Mouse (Mus musculus) ovary, postnatal 10 days (tissue): ENCODE data around the gene Fam72a.
A peak's percentile ranks its signal among the peaks of the same experiment; 100 is the strongest.

Experiments
- DNase-seq: peaks from one replicate; pipeline ENCODE4 v3.0.0; 2022; ENCODE audit warnings: low spot score

The Fam72a gene

DNA sequence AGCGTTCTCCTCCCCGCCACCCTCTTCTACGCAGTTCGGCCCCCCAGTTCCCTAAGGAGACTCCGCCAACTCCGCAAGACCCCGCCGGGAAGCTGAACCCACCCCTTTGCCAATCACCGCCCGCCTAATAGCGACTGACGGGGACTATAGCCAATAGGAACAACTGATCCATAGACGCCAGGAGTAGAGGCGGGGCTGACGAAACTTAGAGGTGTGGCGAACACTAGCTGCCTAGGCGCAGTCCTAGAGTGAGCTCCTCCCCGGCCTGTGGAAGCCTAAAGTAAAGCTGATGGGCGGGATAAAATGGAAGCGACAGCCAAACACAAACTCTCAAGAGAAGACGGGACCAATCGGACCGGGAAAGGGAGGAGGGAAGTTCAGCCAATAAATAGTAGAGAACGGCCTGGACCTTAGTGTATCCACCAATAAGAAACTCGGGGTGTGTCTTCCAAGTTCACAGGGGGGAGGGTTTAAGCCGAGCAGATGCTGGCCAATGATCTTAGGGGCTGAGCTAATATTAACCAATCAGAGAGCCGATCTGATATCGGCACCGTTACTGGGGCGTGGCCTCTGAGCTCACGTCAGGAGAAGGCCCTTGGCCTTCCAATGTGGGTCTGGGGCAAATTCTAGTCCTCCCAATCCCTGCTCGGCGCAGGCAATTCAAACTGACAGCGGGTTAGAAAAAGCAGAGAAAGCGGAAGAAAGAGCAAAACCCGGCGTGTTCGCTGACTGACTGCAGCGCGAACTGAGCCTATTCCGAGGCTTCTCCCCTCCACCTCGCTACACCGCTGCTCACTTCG, at the start of gene Fam72a, which contains the start of gene Srgap2:
Fam72a (plus strand) TSS at position 623 of the 800 bp plus-strand sequence.
Srgap2 (minus strand) TSS at position 72 of the 800 bp plus-strand sequence.
- peak; percentile 95 for DNase-seq

DNA sequence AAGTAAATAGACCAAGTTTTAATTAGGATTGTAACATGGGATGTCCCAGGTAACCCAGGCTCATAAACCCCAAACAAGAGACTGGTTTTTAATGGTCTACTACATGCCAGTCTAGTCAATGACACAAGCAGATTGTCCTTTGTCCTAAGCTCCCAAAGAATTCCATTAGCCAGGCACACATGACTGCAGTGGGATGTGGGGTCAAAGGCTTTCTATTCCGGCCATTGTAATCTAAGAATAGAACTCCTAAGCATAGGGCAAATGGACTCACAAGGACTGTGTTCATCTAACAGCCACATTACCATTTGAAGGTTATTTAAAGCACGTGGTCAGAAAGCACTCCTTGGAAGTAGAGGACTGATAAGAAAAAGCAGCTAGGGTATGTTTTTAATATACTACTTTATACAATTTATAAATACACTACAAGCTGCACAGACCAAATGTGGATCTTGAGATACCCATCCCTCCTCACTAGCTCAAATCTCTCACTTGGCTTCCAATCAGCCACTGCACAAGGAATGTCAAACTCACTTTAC, 48.9 kb upstream of the Fam72a start:
- DNase-seq: no peak

DNA sequence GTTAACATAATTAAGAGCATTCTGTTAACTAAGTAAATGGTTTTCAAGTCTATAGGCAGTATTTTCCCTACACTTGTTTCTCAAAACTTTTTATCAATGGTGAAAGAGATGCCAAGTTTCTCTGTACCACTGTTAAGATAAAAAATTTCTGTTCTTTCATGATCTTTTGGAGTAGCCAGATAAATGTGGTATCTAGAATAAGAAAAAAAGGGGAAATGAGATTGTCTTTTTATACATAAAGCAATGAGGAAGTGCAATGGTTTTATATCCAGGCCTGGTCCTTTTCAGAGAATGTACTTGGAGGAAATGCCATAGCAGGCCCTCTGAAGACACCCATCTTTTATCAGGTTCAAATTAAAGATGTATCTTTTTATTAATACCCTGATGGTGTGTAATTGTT, 46.3 kb upstream of the Fam72a start:
- no peak for DNase-seq

DNA sequence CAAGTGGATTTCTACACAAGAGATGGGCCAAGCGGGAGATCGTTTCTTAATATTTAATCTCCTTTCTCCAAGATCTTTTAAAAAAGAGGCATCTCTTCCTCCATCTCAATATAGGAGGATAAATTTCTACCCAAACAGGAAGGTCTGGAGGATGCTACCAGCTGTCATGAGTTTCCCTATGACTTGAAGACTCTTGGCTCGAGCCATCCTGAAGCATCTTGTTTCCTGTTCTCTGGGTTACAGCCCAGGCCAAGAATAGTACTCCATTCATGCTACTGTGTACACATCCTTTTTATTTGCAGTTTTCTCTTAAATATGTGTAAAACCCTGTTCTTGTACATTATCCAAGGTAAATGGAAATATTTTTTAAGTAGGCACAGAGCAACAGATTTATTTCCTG, 45.5 kb upstream of the Fam72a start:
- no peak for DNase-seq

DNA sequence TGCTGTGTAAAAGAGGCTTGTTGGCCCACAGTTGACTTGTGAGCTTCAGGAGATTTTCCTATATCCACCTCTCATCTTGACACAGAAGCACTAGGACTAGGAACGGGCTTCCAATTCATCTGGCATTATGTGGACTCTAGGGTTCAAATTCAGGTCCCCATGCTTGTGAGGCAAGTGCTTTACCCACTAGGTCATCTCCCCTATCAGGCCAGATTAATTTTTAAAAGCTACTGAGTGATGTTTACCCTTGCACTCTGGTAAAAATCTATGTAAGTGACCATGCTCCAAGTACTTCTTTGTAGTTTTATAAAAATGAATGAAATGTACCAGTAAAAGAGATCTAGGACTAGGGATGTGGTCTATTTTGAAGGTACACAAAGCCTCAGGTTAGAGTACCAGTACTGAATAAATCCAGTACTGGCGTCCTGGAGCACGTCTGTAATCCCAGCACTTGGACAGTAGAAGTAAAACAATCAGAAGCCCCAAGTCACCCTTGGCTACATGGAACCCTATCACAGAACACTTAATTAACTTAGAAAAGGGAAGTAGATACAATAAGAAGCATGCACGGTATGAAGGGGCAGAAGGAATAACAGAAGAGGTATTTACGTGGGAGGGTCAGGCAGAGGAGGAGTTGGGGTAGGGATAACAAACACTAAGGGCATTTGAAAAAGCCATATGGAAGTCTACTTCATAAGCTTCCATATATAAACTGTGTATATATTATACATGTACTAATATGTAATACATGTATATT, 41.4 kb upstream of the Fam72a start:
- DNase-seq: no peak

DNA sequence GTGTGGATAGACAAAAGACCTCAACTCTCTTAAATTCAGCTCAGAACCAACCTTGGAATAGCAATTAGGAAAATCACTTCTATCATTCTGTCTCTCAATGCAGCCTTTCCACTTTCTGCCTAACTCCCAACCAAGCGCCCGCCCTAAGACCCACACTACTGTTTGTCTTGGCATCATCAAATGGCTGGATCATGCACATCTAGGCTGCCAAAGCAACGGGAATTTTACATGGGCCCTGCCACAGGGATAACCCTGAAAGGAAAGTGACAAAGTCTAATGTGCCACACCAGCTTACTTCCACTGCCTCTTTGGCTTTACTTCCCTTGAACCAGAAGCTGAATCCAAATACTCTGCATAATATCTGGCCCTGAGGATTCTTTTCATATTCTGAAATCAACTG, 38.4 kb upstream of the Fam72a start:
- no peak for DNase-seq

DNA sequence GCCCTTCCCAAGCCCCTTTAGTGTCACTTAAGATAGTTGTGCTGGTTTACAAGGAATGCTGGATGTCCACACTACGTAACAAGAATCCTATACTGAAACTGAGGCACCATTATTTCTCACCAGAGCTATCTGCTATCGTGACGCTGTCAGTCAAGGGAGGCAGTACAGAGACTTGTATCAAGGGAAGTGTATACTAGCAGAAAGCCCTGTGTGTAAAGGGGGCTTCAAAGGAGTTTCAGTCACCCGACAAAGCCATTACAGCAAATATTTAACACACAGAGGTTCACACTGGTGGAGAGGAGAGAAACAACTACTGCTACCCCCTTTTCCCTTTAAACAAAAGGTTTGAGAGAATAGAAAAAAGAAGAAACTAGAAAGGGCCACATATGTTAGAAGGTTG, 36.1 kb upstream of the Fam72a start:
- no peak for DNase-seq

DNA sequence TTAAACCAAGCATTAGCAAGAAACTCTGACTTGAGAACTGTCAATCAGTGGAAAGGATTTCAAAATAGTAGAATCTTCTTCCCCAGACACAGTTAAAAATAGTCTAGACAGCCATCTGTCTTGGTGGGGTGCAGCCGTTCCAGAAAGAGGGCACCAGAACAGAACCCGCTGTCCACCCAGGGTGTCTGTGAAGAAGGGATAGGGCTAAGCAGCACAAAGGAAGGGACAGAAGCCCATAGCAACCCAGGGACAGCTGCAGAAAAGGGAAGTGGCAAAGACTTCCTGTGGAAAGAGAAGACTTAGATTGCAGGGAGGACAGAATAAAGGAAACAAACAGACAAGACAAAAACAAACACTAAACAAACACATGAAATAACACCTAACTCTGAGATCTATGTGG, 35.3 kb upstream of the Fam72a start:
- DNase-seq: no peak

DNA sequence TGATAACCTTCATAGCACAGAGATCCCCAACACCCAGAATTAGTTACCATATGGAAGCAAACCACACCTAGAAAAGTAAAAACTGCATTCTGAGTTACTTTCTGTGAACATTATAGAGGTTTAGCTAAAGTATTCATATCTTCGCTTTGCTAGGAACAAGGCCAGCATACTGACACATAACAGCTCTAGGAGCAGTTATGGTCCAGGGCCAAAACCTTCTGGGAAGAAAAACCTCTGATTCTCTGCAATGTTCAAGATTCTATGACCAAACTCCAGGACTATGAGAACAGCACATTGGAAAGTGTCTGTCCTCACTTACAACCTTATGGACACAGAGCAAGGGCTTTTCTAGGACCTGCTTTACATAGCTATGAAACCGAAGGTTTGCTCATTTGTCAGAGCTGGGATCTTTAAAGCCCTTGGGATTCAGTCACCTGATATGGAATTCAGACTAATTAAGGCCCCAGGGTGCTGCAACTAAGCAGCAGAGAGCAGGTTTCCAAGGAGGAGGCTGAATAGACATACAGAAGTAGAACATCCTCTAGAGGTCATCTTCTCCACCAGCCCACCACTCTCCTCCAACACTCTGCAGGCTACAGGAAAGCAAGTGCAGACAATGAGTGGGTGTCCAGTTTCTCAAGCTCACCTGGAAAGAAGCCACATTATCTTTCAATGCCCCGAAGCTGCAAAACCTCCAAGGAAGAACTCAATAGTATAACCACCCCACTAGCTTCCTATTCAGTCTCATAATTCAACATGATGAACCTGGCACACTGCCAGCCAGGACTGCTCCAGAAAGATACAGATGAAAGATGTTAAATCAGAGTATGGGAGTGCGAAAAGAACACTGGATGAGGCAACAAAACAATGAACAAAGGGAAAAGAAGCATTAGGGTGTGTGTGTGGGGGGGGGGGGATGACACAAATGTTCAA, 33.5 kb upstream of the Fam72a start:
- no peak for DNase-seq

DNA sequence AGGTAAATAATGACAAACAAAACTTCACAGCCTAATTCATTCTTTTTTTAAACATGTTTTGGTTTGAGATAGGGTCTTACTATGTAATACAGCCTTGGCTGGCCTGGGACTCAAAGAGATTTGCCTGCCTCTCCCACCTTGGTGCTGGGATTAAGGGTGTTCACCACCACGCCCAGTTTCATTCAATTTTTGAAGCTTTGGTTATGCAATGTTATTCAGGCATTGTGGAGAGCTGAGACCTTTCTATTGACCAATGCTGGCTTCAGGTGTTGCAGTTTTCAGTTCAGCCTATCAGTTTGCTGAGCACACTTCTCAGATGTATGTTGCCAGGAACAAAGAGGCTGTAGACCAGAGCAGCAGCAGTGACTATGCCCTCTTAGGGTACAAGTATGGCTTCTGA, 29.5 kb upstream of the Fam72a start:
- no peak for DNase-seq

DNA sequence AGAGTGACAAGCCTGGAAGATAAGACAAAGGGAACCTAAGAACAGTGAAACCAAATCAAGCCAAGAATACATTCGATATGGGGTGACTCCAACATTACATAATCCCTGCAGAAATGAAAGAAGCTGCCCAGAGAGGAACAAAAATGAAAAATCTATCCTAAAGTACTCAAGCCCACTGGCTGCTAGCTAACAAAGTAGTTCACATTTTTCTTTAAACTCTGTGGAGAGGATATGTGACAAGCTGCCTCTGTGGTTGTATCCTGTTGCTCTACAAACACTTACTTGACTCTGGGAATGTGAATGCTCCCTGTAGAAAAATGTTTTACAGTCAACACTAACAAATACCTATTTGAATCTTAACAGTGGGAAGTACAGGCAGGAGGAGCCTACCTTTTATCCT, 26.0 kb upstream of the Fam72a start:
- no peak for DNase-seq

DNA sequence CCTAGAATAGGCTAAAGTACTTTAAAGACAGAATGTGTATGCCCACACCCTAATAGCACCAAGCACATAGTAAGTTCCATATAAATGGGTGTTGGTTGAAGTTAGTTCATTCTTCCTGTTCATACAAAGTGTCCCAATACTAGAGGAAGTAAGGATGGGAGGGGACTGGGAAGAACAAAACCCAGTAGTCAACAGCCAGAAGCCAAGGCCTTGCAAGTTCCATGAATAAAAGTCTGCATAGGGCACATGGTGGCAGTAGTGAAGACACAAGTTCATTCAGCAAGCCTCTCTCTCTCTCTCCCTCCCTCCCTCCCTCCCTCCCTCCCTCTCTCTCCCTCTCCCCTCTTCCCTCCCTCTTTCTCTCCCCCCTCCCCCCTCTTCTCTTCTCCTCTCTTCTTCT, 16.6 kb upstream of the Fam72a start:
- DNase-seq: no peak

DNA sequence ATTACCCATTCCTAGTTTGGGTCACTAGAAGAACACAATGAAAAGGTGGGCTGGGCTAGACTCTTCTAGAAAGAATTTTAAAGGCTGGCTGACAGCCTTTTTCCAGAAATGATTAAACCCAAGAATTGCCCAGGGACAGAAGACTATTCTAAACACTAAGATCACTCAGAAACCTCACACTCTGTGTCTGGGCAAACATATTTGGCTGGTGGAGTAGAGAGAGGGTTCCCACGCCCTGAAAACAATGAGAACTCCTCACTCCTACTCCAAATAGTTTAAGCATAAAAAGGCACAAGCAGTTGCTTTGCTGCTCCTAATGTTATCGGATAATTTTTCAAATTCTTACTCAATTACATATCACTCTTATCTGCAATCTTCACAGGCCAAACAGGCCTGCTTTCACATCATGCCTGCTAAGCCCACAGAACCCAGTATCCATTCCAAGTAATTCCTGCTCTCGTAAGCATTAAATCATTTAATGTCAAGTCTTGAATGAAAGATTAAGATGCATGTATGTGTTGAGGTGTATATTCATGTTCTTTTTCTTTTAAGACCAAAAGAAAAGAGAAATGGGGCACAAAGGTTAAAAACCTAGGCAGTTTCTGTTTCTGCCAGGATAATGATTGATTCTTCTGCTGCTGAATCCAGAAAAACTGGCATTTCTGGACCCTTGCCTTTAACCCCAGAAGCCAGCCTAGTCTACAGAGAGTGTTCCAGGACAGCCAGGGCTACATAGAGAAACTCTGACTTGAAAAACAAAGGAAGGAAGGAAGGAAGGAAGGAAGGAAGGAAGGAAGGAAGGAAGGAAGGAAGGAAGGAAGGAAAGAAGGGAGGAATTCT, 15.8 kb upstream of the Fam72a start:
- no peak for DNase-seq

DNA sequence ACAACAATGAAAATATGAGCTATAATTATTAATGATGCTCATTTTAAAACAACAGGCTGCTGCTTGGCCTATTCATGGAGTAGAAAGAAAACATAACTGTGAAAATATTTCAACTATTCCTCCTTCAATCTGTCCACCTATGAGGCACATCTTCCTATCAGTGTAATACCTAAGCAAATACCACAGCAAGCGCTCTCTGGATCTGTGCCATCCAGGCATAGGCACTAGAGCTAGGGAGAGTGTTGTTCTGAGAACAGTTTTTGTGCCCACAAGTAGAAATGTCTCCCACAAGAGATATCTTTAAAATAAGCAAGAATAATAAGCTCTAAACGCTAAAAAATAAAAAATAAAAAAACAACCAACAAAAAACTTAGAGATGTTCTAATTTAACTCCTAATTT, 14.6 kb upstream of the Fam72a start:
- no peak for DNase-seq

DNA sequence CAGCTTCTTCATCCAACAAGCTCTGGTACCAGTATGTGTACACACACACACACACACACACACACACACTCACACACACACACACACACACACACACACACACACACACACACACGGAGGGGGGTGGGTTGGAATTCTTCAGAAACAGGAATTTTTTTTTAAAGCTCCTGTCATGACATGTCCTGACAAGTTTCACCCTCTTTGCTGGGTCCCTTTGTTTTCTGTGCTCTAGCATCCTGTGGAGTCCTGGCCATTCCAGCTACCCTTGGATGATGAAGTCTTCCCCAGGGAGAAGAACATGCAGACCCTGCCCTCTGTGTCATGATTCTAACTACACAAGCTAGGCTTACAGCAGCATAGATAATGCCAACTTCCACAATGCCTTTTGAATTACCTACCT, 13.5 kb upstream of the Fam72a start:
- DNase-seq: no peak

DNA sequence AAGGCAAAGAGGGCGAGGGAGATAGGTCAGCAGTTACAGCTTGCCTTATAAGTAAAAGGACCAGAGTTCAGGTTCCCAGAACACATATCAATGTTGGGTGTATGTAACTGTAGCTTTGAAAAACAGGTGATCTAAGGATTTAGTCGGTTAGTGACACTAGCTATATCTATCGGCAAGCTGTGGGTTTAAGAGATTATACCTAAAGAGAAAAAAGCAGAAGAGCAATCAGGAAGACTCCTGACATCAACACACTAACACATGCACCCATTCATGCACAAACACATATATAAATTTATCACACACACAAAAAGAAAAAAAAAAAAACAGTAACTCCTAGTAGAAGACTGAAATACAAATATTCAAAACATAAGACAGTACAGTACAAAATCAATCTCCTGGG, 11.1 kb upstream of the Fam72a start:
- DNase-seq: no peak

DNA sequence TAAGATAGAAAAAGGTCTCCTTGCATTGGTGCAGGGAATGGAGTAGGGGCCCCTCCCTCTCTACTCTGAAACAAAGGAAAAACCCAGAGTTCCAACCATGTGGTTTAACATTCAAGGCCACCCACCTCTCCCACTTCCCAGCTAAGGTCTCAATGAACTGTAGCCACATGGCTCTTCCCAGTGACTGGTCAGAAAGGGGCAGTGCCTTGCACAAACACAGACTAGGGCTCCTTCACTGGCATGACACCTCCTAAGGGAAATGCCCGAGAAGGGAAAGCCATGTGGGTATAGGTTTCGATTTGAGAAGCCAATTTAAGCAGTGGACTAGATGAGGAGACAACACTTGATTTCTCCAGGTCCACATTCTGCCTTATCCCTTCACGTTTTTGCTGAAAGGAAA, 3.9 kb upstream of the Fam72a start:
- DNase-seq: no peak

DNA sequence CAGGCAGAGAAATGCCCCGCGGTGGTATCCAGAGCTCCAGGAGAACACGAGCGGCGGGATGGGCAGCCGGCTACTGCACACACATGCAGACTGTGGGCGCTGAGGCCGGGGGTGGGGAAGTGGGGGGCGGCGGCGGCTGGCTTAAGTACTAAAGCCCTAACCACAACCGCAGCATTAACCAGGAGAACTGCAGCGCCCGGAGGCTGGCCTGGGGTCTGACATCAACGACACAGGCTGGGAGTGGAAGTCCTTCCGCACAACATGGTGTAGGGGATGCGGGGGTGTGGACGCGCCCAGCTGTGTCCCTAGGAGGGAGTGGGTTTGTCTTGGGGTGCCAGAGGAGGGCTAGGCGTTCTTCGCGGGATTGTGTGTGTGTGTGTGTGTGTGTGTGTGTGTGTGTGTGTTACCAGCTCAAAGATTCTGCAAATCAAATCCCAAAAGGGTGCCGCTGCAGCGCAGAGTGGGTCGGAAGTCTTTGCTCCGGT, 2.6 kb upstream of the Fam72a start:
- DNase-seq: peak; percentile 23

DNA sequence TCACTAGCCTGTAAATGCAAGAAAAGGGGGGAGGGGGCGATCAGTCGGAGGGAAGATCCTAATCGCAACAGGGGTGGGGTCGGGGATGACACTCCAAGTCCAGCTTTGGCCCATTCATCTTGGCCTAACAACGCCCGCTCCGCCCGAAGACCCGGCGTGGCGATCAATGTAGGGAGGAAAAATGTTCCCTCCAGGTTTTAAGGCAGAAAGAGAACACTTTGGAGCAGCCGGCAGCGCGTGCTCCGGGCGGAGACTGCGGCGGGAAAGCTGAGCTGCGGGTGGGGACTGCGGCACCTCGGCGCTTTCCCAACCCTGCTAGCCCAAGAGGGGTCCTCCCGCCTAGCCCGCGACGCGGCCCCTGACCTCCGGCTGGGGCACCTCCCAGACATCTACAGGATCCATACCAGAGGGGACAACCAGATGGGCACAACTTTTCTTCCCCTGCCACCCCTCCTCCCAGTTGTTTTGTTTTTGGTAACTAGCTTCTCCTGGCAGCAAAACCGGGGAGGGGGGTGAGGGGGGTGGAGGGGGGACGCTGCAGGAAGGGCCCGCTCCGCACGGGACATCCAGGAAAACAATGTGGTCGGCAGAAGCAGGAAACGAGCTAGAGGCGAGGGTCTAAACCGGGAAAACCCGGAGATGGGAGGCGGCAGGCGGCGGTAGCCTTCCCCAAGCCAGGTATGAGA, 2.0 kb upstream of the Fam72a start:
- peak; percentile 39 for DNase-seq
